Comparison of ENCODE assay signal across 8 mouse cellular contexts in the genomic region with DNA sequence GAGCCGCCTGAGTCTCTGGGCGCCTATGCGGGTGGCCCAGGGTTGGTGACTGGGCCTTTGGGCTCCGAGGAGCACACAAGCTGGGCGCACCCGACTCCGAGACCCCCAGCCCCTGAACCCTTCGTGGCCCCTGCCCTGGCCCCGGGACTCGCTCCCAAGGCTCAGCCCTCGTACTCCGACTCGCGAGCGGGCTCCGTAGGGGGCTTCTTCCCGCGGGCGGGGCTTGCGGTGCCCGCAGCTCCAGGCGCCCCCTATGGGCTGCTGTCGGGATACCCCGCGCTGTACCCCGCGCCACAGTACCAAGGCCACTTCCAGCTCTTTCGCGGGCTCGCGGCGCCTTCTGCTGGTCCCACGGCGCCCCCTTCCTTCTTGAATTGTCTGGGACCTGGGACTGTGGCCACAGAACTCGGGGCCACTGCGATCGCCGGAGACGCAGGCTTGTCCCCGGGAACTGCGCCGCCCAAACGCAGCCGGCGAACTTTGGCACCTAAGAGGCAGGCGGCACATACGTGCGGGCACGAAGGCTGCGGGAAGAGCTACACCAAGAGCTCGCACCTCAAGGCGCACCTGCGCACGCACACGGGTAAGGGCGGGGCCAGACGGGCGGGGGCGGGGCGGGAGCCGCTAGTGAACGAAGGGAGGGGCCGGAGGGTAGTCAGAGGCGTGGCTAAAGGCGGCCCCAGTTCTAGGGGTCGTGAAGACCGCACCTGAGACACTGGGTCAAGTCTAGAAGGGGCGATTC. TPM values are rescaled to one million over a fixed set of nuclear protein-coding genes. Genes with fewer than 3 reads are reported as not detected.
DNase-seq lines count a peak whose midpoint lies in the region; ATAC-seq and TF ChIP-seq lines count a peak whose summit lies in the region.

No protein-coding gene starts in this region.

- TF ChIP-seq POLR2A in kidney, adult 2 months (IDR thresholded peaks at IDR 0.05; ENCODE audit: low read depth, low read length) = no peak
- peak; percentile 45; the same call in 1 of the 2 replicates for TF ChIP-seq POLR2A in small intestine, adult 2 months (IDR thresholded peaks at IDR 0.05; ENCODE audit: low read depth, low read length)

- H3K9me3 ChIP-seq in embryonic facial prominence, embryonic 12.5 days = no peaks in the 10 kb centered on the region
- H3K9me3 ChIP-seq in limb, embryonic 11.5 days (ENCODE audit: control insufficient read depth, low read length) = no peaks in the 10 kb centered on the region
- H3K9me3 ChIP-seq in midbrain, embryonic 13.5 days = no peaks in the 10 kb centered on the region

- under 1% methylated on average over 65 of the region's 68 CpGs for WGBS in embryonic facial prominence, embryonic 12.5 days
- under 1% methylated on average over 68 of the region's 68 CpGs for WGBS in kidney, adult 2 months
- under 1% methylated on average over 67 of the region's 68 CpGs for WGBS in limb, embryonic 11.5 days
- WGBS in midbrain, embryonic 13.5 days = under 1% methylated on average over 59 of the region's 68 CpGs
- WGBS in small intestine, adult 2 months = under 1% methylated on average over 68 of the region's 68 CpGs

- peak overlapping the region; percentile 74 for H3K9ac ChIP-seq in embryonic facial prominence, embryonic 12.5 days
- peak overlapping the region; percentile 78 for H3K9ac ChIP-seq in limb, embryonic 11.5 days (ENCODE audit: low read length)
- H3K9ac ChIP-seq in midbrain, embryonic 13.5 days (replicated peaks) = peak overlapping the region; percentile 63

- peaks cover 5% of the 10 kb centered on the region; the same call in 1 of the 2 replicates for H3K4me1 ChIP-seq in embryonic facial prominence, embryonic 12.5 days
- H3K4me1 ChIP-seq in kidney, adult 2 months (ENCODE audit: control insufficient read depth, insufficient read depth, low read length) = no peaks in the 10 kb centered on the region; the same call in 1 of the 2 replicates
- peaks cover 8% of the 10 kb centered on the region; the same call in 1 of the 2 replicates for H3K4me1 ChIP-seq in limb, embryonic 11.5 days (ENCODE audit: control insufficient read depth, insufficient read depth, low read length)
- H3K4me1 ChIP-seq in midbrain, embryonic 13.5 days (replicated peaks) = peaks cover 15% of the 10 kb centered on the region
- H3K4me1 ChIP-seq in small intestine, adult 2 months (ENCODE audit: control insufficient read depth, insufficient read depth, insufficient read length, low read length) = peaks cover 4% of the 10 kb centered on the region; the same call in 1 of the 2 replicates

- DNase-seq in 3134 (ENCODE audit: extremely low read depth, insufficient read length, low spot score) = peak; percentile 86
- peak; percentile 93 to 96 for DNase-seq in adrenal gland, postnatal 36 days
- DNase-seq in heart, adult 18-20 months = peak; percentile 92 to 93
- DNase-seq in kidney, adult 2 months = peak; percentile 97
- DNase-seq in limb, embryonic 11.5 days (ENCODE audit: low spot score) = peak; percentile 95

- ATAC-seq in embryonic facial prominence, embryonic 12.5 days (ENCODE audit: insufficient number of reproducible peaks, insufficient read depth, low FRiP score, low TSS enrichment) = peak; percentile 66; the same call in 1 of the 2 replicates
- ATAC-seq in limb, embryonic 11.5 days (ENCODE audit: insufficient number of reproducible peaks, low FRiP score, low TSS enrichment, low read depth) = peak; percentile 85
- peak; percentile 93 for ATAC-seq in midbrain, embryonic 13.5 days

- peak overlapping the region; percentile 94 for H3K4me2 ChIP-seq in embryonic facial prominence, embryonic 12.5 days (replicated peaks)
- H3K4me2 ChIP-seq in limb, embryonic 11.5 days (ENCODE audit: low read depth, severe bottlenecking) = peak overlapping the region; percentile 97
- peak overlapping the region; percentile 76 for H3K4me2 ChIP-seq in midbrain, embryonic 13.5 days (replicated peaks)

- TF ChIP-seq CTCF in kidney, adult 2 months (conservative IDR thresholded peaks at IDR 0.05; ENCODE audit: insufficient read depth, insufficient read length, low read depth, low read length) = peak; percentile 69
- TF ChIP-seq CTCF in small intestine, adult 2 months (IDR thresholded peaks at IDR 0.05; ENCODE audit: extremely low read depth, insufficient read length, insufficient replicate concordance, low read depth, low read length) = peak; percentile 85

- no peaks in the 10 kb centered on the region for H3K27me3 ChIP-seq in embryonic facial prominence, embryonic 12.5 days
- no peaks in the 10 kb centered on the region for H3K27me3 ChIP-seq in kidney, adult 2 months (replicated peaks; ENCODE audit: control insufficient read depth, insufficient read depth, low read length)
- H3K27me3 ChIP-seq in limb, embryonic 11.5 days (ENCODE audit: control insufficient read depth, insufficient read depth, low read length) = peaks cover 3% of the 10 kb centered on the region; the same call in 1 of the 2 replicates
- peaks cover 43% of the 10 kb centered on the region for H3K27me3 ChIP-seq in midbrain, embryonic 13.5 days
- no peaks in the 10 kb centered on the region for H3K27me3 ChIP-seq in small intestine, adult 2 months (ENCODE audit: control insufficient read depth, insufficient read depth, low read length)

- H3K27ac ChIP-seq in embryonic facial prominence, embryonic 12.5 days = peak overlapping the region; percentile 80
- peak overlapping the region; percentile 88 for H3K27ac ChIP-seq in kidney, adult 2 months (ENCODE audit: insufficient read depth, low read depth, low read length)
- peak overlapping the region; percentile 21; the same call in 1 of the 2 replicates for H3K27ac ChIP-seq in limb, embryonic 11.5 days (replicated peaks; ENCODE audit: low read depth, low read length)
- no peak overlapping the region for H3K27ac ChIP-seq in midbrain, embryonic 13.5 days
- H3K27ac ChIP-seq in small intestine, adult 2 months (ENCODE audit: insufficient read depth, low read depth, low read length) = peak overlapping the region; percentile 75

- peak overlapping the region; percentile 61 for H3K4me3 ChIP-seq in embryonic facial prominence, embryonic 12.5 days
- H3K4me3 ChIP-seq in kidney, adult 2 months (ENCODE audit: insufficient read depth, low read depth, low read length) = peak overlapping the region; percentile 75
- H3K4me3 ChIP-seq in limb, embryonic 11.5 days (ENCODE audit: low read depth, low read length) = peak overlapping the region; percentile 64
- H3K4me3 ChIP-seq in midbrain, embryonic 13.5 days (replicated peaks) = peak overlapping the region; percentile 46
- H3K4me3 ChIP-seq in small intestine, adult 2 months (ENCODE audit: low read depth, low read length) = peak overlapping the region; percentile 79

- H3K36me3 ChIP-seq in embryonic facial prominence, embryonic 12.5 days = no peaks in the 10 kb centered on the region
- H3K36me3 ChIP-seq in kidney, adult 2 months (ENCODE audit: control insufficient read depth, insufficient read depth, low read length) = no peaks in the 10 kb centered on the region
- no peaks in the 10 kb centered on the region for H3K36me3 ChIP-seq in limb, embryonic 11.5 days (ENCODE audit: control insufficient read depth, insufficient read depth, low read length)
- no peaks in the 10 kb centered on the region for H3K36me3 ChIP-seq in midbrain, embryonic 13.5 days
- H3K36me3 ChIP-seq in small intestine, adult 2 months (ENCODE audit: control insufficient read depth, insufficient read depth, low read length) = no peaks in the 10 kb centered on the region

RNA-seq across cellular contexts. Expression of a gene that starts 1.4 kb away (rescaled TPM):
- under 1 TPM in 1 of 2 experiments, not detected in 1; 0.20 TPM for total RNA-seq in adrenal gland, postnatal 36 days (2021)
- 4.7 and 5.4 TPM in 2 replicates for polyA plus RNA-seq in embryonic facial prominence, embryonic 12.5 days (2016; fragmentation: Nextera tagmentation; extraction: Ambion mirVana)
- total RNA-seq in heart, adult 18-20 months (2021) = not detected
- 3.2 and 6.0 TPM in 2 replicates for polyA plus RNA-seq in kidney, adult 2 months (2012; rRNA removed)
- polyA plus RNA-seq in limb, embryonic 11.5 days (2014; fragmentation: Nextera tagmentation; extraction: Ambion mirVana) = 9.1 and 11.0 TPM in 2 replicates
- polyA plus RNA-seq in midbrain, embryonic 13.5 days (2015; fragmentation: Nextera tagmentation; extraction: Ambion mirVana) = 0.55 and 0.97 TPM in 2 replicates
- polyA plus RNA-seq in small intestine, adult 2 months (2012; rRNA removed) = 0.30 and 0.38 TPM in 2 replicates

RNA-seq across cellular contexts. Expression of a gene that starts 5.3 kb away (rescaled TPM):
- total RNA-seq in adrenal gland, postnatal 36 days (2021) = 10 to 100 TPM in 1 of 2 experiments, 1 to 10 TPM in 1; 9.5 to 10.3 TPM
- polyA plus RNA-seq in embryonic facial prominence, embryonic 12.5 days (2016; fragmentation: Nextera tagmentation; extraction: Ambion mirVana) = 14.8 and 15.4 TPM in 2 replicates
- total RNA-seq in heart, adult 18-20 months (2021) = 10 to 100 TPM in 1 of 2 experiments, 1 to 10 TPM in 1; 9.5 to 11.0 TPM
- 19.0 and 20.1 TPM in 2 replicates for polyA plus RNA-seq in kidney, adult 2 months (2012; rRNA removed)
- polyA plus RNA-seq in limb, embryonic 11.5 days (2014; fragmentation: Nextera tagmentation; extraction: Ambion mirVana) = 8.2 and 8.6 TPM in 2 replicates
- polyA plus RNA-seq in midbrain, embryonic 13.5 days (2015; fragmentation: Nextera tagmentation; extraction: Ambion mirVana) = 6.0 and 6.2 TPM in 2 replicates
- 4.1 and 5.9 TPM in 2 replicates for polyA plus RNA-seq in small intestine, adult 2 months (2012; rRNA removed)

RNA-seq across cellular contexts. Expression of a gene that starts 9.4 kb away (rescaled TPM):
- total RNA-seq in adrenal gland, postnatal 36 days (2021) = 10 to 100 TPM; 41.9 to 53.8 TPM
- 44.3 and 45.2 TPM in 2 replicates for polyA plus RNA-seq in embryonic facial prominence, embryonic 12.5 days (2016; fragmentation: Nextera tagmentation; extraction: Ambion mirVana)
- 10 to 100 TPM; 79.9 to 84.2 TPM for total RNA-seq in heart, adult 18-20 months (2021)
- 700 TPM in 2 replicates for polyA plus RNA-seq in kidney, adult 2 months (2012; rRNA removed)
- polyA plus RNA-seq in limb, embryonic 11.5 days (2014; fragmentation: Nextera tagmentation; extraction: Ambion mirVana) = 42.1 and 43.3 TPM in 2 replicates
- polyA plus RNA-seq in midbrain, embryonic 13.5 days (2015; fragmentation: Nextera tagmentation; extraction: Ambion mirVana) = 31.7 and 34.3 TPM in 2 replicates
- 32.5 and 53.2 TPM in 2 replicates for polyA plus RNA-seq in small intestine, adult 2 months (2012; rRNA removed)

RNA-seq across cellular contexts. Expression of a gene that starts 31.2 kb away (rescaled TPM):
- 10 to 100 TPM in 1 of 2 experiments, 1 to 10 TPM in 1; 8.7 to 11.5 TPM for total RNA-seq in adrenal gland, postnatal 36 days (2021)
- polyA plus RNA-seq in embryonic facial prominence, embryonic 12.5 days (2016; fragmentation: Nextera tagmentation; extraction: Ambion mirVana) = 84.1 and 91.7 TPM in 2 replicates
- 1 to 10 TPM; 4.4 to 4.9 TPM for total RNA-seq in heart, adult 18-20 months (2021)
- polyA plus RNA-seq in kidney, adult 2 months (2012; rRNA removed) = 0.87 and 1.7 TPM in 2 replicates
- polyA plus RNA-seq in limb, embryonic 11.5 days (2014; fragmentation: Nextera tagmentation; extraction: Ambion mirVana) = 86.5 and 89.0 TPM in 2 replicates
- 23.6 and 24.8 TPM in 2 replicates for polyA plus RNA-seq in midbrain, embryonic 13.5 days (2015; fragmentation: Nextera tagmentation; extraction: Ambion mirVana)
- 0.60 and 2.1 TPM in 2 replicates for polyA plus RNA-seq in small intestine, adult 2 months (2012; rRNA removed)

RNA-seq across cellular contexts. Expression of a gene that starts 34.1 kb away (rescaled TPM):
- 1 to 10 TPM; 1.0 to 1.3 TPM for total RNA-seq in adrenal gland, postnatal 36 days (2021)
- 5.3 and 5.7 TPM in 2 replicates for polyA plus RNA-seq in embryonic facial prominence, embryonic 12.5 days (2016; fragmentation: Nextera tagmentation; extraction: Ambion mirVana)
- total RNA-seq in heart, adult 18-20 months (2021) = under 1 TPM; 0.10 TPM
- polyA plus RNA-seq in kidney, adult 2 months (2012; rRNA removed) = 0.18 and 0.38 TPM in 2 replicates
- polyA plus RNA-seq in limb, embryonic 11.5 days (2014; fragmentation: Nextera tagmentation; extraction: Ambion mirVana) = 0.17 and 0.71 TPM in 2 replicates
- polyA plus RNA-seq in midbrain, embryonic 13.5 days (2015; fragmentation: Nextera tagmentation; extraction: Ambion mirVana) = 55.6 and 56.1 TPM in 2 replicates
- 0.50 and 0.71 TPM in 2 replicates for polyA plus RNA-seq in small intestine, adult 2 months (2012; rRNA removed)

Comparison
In these comparisons a context has a peak if more than half of its experiments do, and no peak if none do; other contexts are left out.
1. RNA of a gene that starts 9.4 kb away (polyA plus RNA-seq): 700 TPM in kidney, adult 2 months; 32.5 to 53.2 TPM in small intestine, adult 2 months, 44.3 to 45.2 TPM in embryonic facial prominence, embryonic 12.5 days, 42.1 to 43.3 TPM in limb, embryonic 11.5 days and 31.7 to 34.3 TPM in midbrain, embryonic 13.5 days; every median in the first group is over 10 times any median in the second.
2. Peak in every context shown above with its lines, with median percentiles within 50 percentile points of each other: DNase-seq, ATAC-seq, H3K4me2 ChIP-seq, H3K4me3 ChIP-seq and H3K9ac ChIP-seq.